Mouse (Mus musculus) heart, adult 2 months (tissue): ENCODE results near the gene Srsf5. TPM values are rescaled to one million over a fixed set of nuclear protein-coding genes. Genes with fewer than 3 reads are reported as not detected.
A peak's percentile ranks its signal among the peaks of the same experiment; 100 is the strongest.

Experiments used
- DNase-seq, 2 experiments: peaks; one replicate each; pipeline ENCODE4 v3.0.0; 2021
- H3K27ac ChIP-seq: fragments of 200-600 bp; 2 replicates; pipeline ENCODE4 v1.8.1; 2022
- H3K27me3 ChIP-seq: fragments of 200-500 bp; 2 replicates; pipeline ENCODE4 v1.6.1; 2012; ENCODE audit warnings: mild to moderate bottlenecking, low read length, inconsistent platforms, mixed read lengths; ENCODE audit not compliant: control insufficient read depth, insufficient read depth
- H3K36me3 ChIP-seq: fragments of 200-500 bp; 2 replicates; pipeline ENCODE4 v1.6.1; 2012; ENCODE audit warnings: low read length, inconsistent platforms; ENCODE audit not compliant: control insufficient read depth, insufficient read depth
- H3K4me1 ChIP-seq: fragments of 200-500 bp; 2 replicates; pipeline ENCODE4 v1.6.1; 2011; ENCODE audit warnings: low read length; ENCODE audit not compliant: control insufficient read depth, insufficient read depth
- H3K4me3 ChIP-seq: fragments of 200-600 bp; 2 replicates; pipeline ENCODE4 v1.8.1; 2022
- H3K79me2 ChIP-seq: fragments of 200-500 bp; replicated peaks from 2 replicates; pipeline ENCODE4 v1.6.1; 2012; ENCODE audit warnings: mild to moderate bottlenecking, inconsistent platforms, low read length, moderate library complexity, mixed read lengths; ENCODE audit not compliant: control insufficient read depth, insufficient read depth
- H3K9ac ChIP-seq: fragments of 200-500 bp; 2 replicates; pipeline ENCODE4 v1.6.1; 2012; ENCODE audit warnings: low read depth, mild to moderate bottlenecking, control low read depth, inconsistent platforms, low read length, mixed read lengths
- CTCF ChIP-seq: fragments of 200-600 bp; IDR thresholded peaks from 2 replicates; pipeline ENCODE4 v1.8.1; 2022; ENCODE audit warnings: antibody characterized with exemption, mild to moderate bottlenecking, moderate library complexity
- EP300 ChIP-seq: fragments of 200-500 bp; IDR thresholded peaks from 2 replicates; pipeline ENCODE4 v1.6.1; 2011; ENCODE audit warnings: low read depth, low read length, control low read depth; ENCODE audit not compliant: insufficient read depth
- POLR2A ChIP-seq: fragments of 200-500 bp; IDR thresholded peaks from 2 replicates; pipeline ENCODE4 v1.6.1; 2011; ENCODE audit warnings: mild to moderate bottlenecking, low read depth, low read length, control low read depth; ENCODE audit not compliant: insufficient read depth
- WGBS: fragments of 180-500 bp; shearing (Covaris S2); methylation state at CpG from one replicate; pipeline ENCODE4 v1.1.7; 2018; 5-methylcytosine and 5-hydroxymethylcytosine counted together
- intact Hi-C: fragments of 180-260 bp; cut with DNase I; formaldehyde crosslinking; loops from one replicate; pipeline ENCODE4 v1.15.1; 2025
- polyA plus RNA-seq: library from polyadenylated mRNA; depleted of rRNA; stranded (reverse); fragments of >200 nt; gene quantifications from 2 replicates; pipeline ENCODE4 v1.2.3, GENCODE M21; 2012
- total RNA-seq, 2 experiments: library from RNA; stranded (reverse); gene quantifications; 2 replicates each; pipeline ENCODE4 v1.2.3; 2021

Gene Srsf5
- total and polyA plus RNA-seq, 3 experiments = 115 to 217 (median 126) TPM

DNA sequence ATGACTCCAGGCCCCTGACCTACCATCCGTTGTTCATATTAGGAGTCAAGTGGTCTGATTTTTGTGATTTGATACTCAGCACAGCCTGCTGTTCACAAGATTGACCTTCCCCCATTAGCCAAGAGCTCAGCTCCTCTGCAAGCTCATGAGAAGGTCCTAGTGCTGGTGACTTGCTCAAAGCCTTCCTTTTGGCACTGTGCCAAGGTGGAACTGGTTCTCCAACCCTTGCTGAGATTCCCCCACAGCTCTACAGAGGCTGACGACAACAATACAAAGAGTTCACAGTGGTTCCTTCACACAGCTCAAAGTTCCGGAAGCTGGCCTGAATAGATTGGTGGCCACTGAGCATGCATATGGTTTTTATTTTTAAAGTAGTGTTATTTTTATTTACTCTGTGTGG lies 21.1 kb upstream of the Srsf5 start:
- Histone ChIP-seq H3K36me3 (no peaks in the 10 kb centered on the region), H3K4me1 (no peaks in the 10 kb centered on the region), H3K79me2 (no peaks in the 10 kb centered on the region), H3K9ac (no peak overlapping the region), H3K4me3 (no peak overlapping the region), H3K27ac (no peak overlapping the region), H3K27me3 (no peaks in the 10 kb centered on the region)
- intact Hi-C loops = no loop called here
- WGBS = 45% methylated on average over 3 of the region's 3 CpGs
- TF ChIP-seq CTCF = no peak
- TF ChIP-seq EP300 = no peak
- no peak for TF ChIP-seq POLR2A
- peak in 1 of 2 experiments; percentile 15 for DNase-seq

DNA sequence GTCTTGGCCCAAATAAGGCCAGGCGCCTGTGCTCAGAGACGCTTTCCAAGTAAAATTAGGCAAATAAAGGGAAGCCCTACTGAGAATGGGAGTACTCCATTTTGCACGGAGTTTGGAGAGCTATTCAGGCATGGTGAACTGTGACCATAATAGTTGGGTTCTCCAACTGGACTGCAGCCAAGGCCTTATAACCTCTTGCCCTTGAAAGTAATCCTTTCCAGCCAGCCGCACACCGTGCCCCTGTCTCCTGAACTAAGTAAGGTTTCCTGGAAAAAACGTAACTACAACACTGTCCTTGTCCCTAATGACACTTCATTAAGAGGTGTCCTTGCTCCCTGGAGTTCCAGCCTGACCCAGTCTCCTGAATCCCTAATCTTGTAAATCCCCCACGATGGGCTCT lies 19.4 kb upstream of the Srsf5 start:
- WGBS = 40% methylated on average over 7 of the region's 7 CpGs

DNA sequence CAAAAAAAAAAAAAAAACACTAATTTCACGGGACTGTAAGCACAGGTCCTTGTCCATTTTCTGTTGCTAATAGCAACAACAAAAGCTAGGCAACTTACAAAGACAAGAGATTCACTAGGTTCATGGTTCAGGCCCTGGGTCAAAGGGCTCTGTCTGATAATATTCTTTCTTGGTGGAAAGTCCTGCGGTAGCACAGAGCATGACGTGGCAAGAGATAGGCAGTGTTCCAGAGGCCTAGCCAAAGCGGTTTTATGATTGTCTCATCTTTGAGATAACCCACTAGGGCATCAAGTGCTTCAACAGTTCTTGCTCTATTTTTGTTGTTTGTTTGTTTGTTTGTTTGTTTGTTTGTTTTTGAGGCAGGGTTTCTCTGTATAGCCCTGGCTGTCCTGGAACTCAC lies 18.8 kb upstream of the Srsf5 start:
- DNase-seq = no peak
- intact Hi-C loops = no loop called here
- Histone ChIP-seq H3K36me3 (no peaks in the 10 kb centered on the region), H3K9ac (no peak overlapping the region), H3K4me1 (no peaks in the 10 kb centered on the region), H3K4me3 (no peak overlapping the region), H3K27me3 (no peaks in the 10 kb centered on the region), H3K79me2 (no peaks in the 10 kb centered on the region), H3K27ac (no peak overlapping the region)
- 68% methylated on average over 4 of the region's 4 CpGs for WGBS
- TF ChIP-seq EP300 (no peak), CTCF (no peak), POLR2A (no peak)

More for the DNA sequence above, 19.4 kb upstream of the Srsf5 start:
- Histone ChIP-seq H3K4me3 (no peak overlapping the region), H3K9ac (no peak overlapping the region), H3K36me3 (no peaks in the 10 kb centered on the region), H3K27me3 (no peaks in the 10 kb centered on the region), H3K79me2 (no peaks in the 10 kb centered on the region), H3K27ac (no peak overlapping the region), H3K4me1 (no peaks in the 10 kb centered on the region)
- TF ChIP-seq EP300 = no peak
- no peak for TF ChIP-seq CTCF
- DNase-seq = no peak
- intact Hi-C loops = no loop called here

DNA sequence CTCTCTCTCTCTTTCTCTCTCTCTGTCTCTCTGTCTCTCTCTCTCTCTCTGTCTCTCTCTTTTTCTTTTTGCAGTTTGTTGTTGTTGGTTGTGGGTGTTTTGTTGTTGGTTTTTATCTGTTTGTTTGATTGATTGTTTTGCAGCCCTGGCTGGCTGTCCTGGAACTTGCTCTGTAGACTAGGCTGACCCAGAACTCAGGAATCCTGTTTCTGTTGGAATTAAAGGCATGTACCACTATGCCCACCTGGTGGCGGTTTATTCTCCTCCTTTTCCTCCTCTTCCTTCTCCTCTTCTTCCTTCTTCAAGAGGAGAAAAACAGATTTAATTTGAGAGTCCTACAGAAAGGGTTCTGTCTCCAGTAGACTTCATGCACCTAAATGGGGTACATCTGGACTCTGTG lies 17.8 kb upstream of the Srsf5 start:
- Histone ChIP-seq H3K4me3 (no peak overlapping the region), H3K9ac (no peak overlapping the region), H3K27me3 (no peaks in the 10 kb centered on the region), H3K36me3 (no peaks in the 10 kb centered on the region), H3K4me1 (no peaks in the 10 kb centered on the region), H3K79me2 (no peaks in the 10 kb centered on the region), H3K27ac (no peak overlapping the region)
- TF ChIP-seq POLR2A (no peak), CTCF (no peak), EP300 (no peak)
- 93% methylated on average over 1 of the region's 1 CpGs for WGBS
- no peak for DNase-seq
- intact Hi-C loops = no loop called here

DNA sequence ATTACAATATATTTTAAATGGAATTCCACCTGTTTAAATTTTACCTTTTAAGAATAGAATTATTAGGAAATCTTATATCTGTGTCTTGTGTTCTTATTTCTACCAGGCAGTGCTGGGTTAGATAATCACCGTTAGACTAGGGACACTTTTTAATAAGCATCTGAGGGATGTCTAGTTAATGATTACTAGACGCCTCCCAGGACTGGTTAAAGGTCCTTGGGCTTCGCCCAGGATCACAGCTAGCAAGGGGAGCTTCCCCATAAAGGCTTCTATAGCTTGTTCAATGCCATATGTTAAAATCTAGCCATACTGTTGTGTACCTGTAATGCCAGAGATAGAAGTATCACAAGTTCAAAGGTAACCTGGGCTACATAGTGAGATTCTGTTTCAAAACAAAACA lies 16.4 kb upstream of the Srsf5 start:
- Histone ChIP-seq H3K4me3 (no peak overlapping the region), H3K4me1 (no peaks in the 10 kb centered on the region), H3K27me3 (no peaks in the 10 kb centered on the region), H3K27ac (no peak overlapping the region), H3K9ac (no peak overlapping the region), H3K36me3 (no peaks in the 10 kb centered on the region), H3K79me2 (no peaks in the 10 kb centered on the region)
- no peak for DNase-seq
- WGBS = 89% methylated on average over 3 of the region's 3 CpGs
- intact Hi-C loops = no loop called here
- TF ChIP-seq CTCF (no peak), POLR2A (no peak), EP300 (no peak)

DNA sequence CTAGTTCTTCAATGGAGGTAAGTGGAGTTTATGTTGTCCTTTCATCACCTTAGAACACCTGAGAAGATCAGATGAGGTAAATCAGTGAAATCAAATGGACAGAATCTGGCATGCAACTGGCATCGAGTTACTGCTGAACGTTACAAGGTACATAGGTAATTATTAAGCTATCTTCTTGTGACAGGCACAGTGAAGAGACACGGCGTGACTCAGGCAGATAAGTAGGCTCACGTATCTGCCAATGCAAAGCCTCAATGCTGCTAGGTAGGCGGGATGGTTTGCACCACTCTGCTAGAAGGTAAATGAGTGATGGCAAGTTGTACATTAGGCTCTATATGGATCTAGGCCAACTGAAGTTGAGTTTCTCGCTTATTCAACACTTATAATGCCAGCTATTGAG lies 15.2 kb upstream of the Srsf5 start:
- Histone ChIP-seq H3K27me3 (no peaks in the 10 kb centered on the region), H3K4me1 (no peaks in the 10 kb centered on the region), H3K4me3 (no peak overlapping the region), H3K79me2 (no peaks in the 10 kb centered on the region), H3K9ac (no peak overlapping the region), H3K36me3 (no peaks in the 10 kb centered on the region), H3K27ac (no peak overlapping the region)
- 85% methylated on average over 7 of the region's 7 CpGs for WGBS
- intact Hi-C loops = no loop called here
- TF ChIP-seq CTCF (no peak), EP300 (no peak), POLR2A (no peak)
- DNase-seq = no peak
